Mouse (Mus musculus) adrenal gland, postnatal 25 days (tissue): ENCODE measurements at regions not wholly inside any gene's neighbourhood (a gene's known extent, or its start where the extent isn't known, plus 50 kb on each side); places are given as distances from the start of the nearest gene placed in this dataset.

Experiments used
- DNase-seq: peaks from one replicate; pipeline ENCODE4 v3.0.0; 2021; ENCODE audit warnings: mixed read lengths

GRCm38 (mm10) chr19:44686061-44686460, 69.8 kb upstream of the Pax2 start:
- no peak for DNase-seq

GRCm38 (mm10) chr19:44692396-44692795, 63.4 kb upstream of the Pax2 start:
- peak; percentile 74 for DNase-seq

- DNase-seq: no peak
These were observed 63.0 kb upstream of the Pax2 start for GRCm38 (mm10) chr19:44692816-44693215.

GRCm38 (mm10) chr19:44695331-44695730, 60.5 kb upstream of the Pax2 start:
- no peak for DNase-seq

- no peak for DNase-seq
These were observed 59.7 kb upstream of the Pax2 start for GRCm38 (mm10) chr19:44696059-44696712.

- DNase-seq: no peak
These were observed 59.1 kb upstream of the Pax2 start for GRCm38 (mm10) chr19:44696773-44697172.

- no peak for DNase-seq
These were observed 57.2 kb upstream of the Pax2 start for GRCm38 (mm10) chr19:44698382-44699256.
